Mouse (Mus musculus): ENCODE measurements around the gene Cpb2. TPM values are rescaled to one million over a fixed set of nuclear protein-coding genes. Genes with fewer than 3 reads are reported as not detected.

Gene Cpb2
- polyA plus RNA-seq, 1 experiment from 2014 or later: 1.6 TPM

- H3K9me3 ChIP-seq (ENCODE audit: control insufficient read depth): no peaks in the 10 kb centered on the region
- peaks cover 18% of the 10 kb centered on the region for H3K36me3 ChIP-seq (ENCODE audit: control insufficient read depth, insufficient read depth)
- H3K4me2 ChIP-seq (replicated peaks; ENCODE audit: low read depth): no peak overlapping the region
- H3K4me3 ChIP-seq (ENCODE audit: low read depth, low read length): no peak overlapping the region
- no peak overlapping the region for H3K27ac ChIP-seq (ENCODE audit: low read depth, low read length)
- H3K27me3 ChIP-seq (replicated peaks; ENCODE audit: control insufficient read depth, insufficient read depth, low read length): no peaks in the 10 kb centered on the region
- H3K9ac ChIP-seq (ENCODE audit: low read depth, low read length): no peak overlapping the region
- no peaks in the 10 kb centered on the region for H3K4me1 ChIP-seq (replicated peaks; ENCODE audit: control insufficient read depth, insufficient read depth, low read length)
- ATAC-seq: no peak
- TF ChIP-seq CTCF (IDR thresholded peaks at IDR 0.05; ENCODE audit: low read depth): no peak
- WGBS: 64% methylated on average over 6 of the region's 6 CpGs
Observed at GRCm38 (mm10) chr14:75222386-75222785, 19.7 kb upstream of the Cpb2 start.

GRCm38 (mm10) chr14:75227453-75228084 is 14.5 kb upstream of the Cpb2 start:
- no peak for ATAC-seq
- Histone ChIP-seq H3K4me2 (replicated peaks; ENCODE audit: low read depth) (no peak overlapping the region), H3K4me3 (ENCODE audit: low read depth, low read length) (no peak overlapping the region), H3K36me3 (ENCODE audit: control insufficient read depth, insufficient read depth) (peaks cover 24% of the 10 kb centered on the region), H3K27me3 (replicated peaks; ENCODE audit: control insufficient read depth, insufficient read depth, low read length) (no peaks in the 10 kb centered on the region), H3K27ac (ENCODE audit: low read depth, low read length) (no peak overlapping the region), H3K4me1 (replicated peaks; ENCODE audit: control insufficient read depth, insufficient read depth, low read length) (no peaks in the 10 kb centered on the region), H3K9me3 (ENCODE audit: control insufficient read depth) (no peaks in the 10 kb centered on the region), H3K9ac (ENCODE audit: low read depth, low read length) (no peak overlapping the region)
- TF ChIP-seq CTCF (IDR thresholded peaks at IDR 0.05; ENCODE audit: low read depth): no peak
- WGBS: 83% methylated on average over 6 of the region's 6 CpGs

GRCm38 (mm10) chr14:75229834-75230233 is 12.3 kb upstream of the Cpb2 start:
- Histone ChIP-seq H3K27ac (ENCODE audit: low read depth, low read length) (no peak overlapping the region), H3K9me3 (ENCODE audit: control insufficient read depth) (no peaks in the 10 kb centered on the region), H3K36me3 (ENCODE audit: control insufficient read depth, insufficient read depth) (peaks cover 20% of the 10 kb centered on the region), H3K4me1 (replicated peaks; ENCODE audit: control insufficient read depth, insufficient read depth, low read length) (no peaks in the 10 kb centered on the region), H3K27me3 (replicated peaks; ENCODE audit: control insufficient read depth, insufficient read depth, low read length) (no peaks in the 10 kb centered on the region), H3K9ac (ENCODE audit: low read depth, low read length) (no peak overlapping the region), H3K4me2 (replicated peaks; ENCODE audit: low read depth) (no peak overlapping the region), H3K4me3 (ENCODE audit: low read depth, low read length) (no peak overlapping the region)
- ATAC-seq: no peak
- 59% methylated on average over 2 of the region's 2 CpGs for WGBS
- peak; percentile 76 for TF ChIP-seq CTCF (IDR thresholded peaks at IDR 0.05; ENCODE audit: low read depth)

- Histone ChIP-seq H3K36me3 (ENCODE audit: control insufficient read depth, insufficient read depth) (no peaks in the 10 kb centered on the region; the same call in 1 of the 2 replicates), H3K27me3 (replicated peaks; ENCODE audit: control insufficient read depth, insufficient read depth, low read length) (no peaks in the 10 kb centered on the region), H3K4me2 (replicated peaks; ENCODE audit: low read depth) (no peak overlapping the region), H3K27ac (ENCODE audit: low read depth, low read length) (no peak overlapping the region), H3K9me3 (ENCODE audit: control insufficient read depth) (no peaks in the 10 kb centered on the region), H3K4me1 (replicated peaks; ENCODE audit: control insufficient read depth, insufficient read depth, low read length) (no peaks in the 10 kb centered on the region), H3K4me3 (ENCODE audit: low read depth, low read length) (no peak overlapping the region), H3K9ac (ENCODE audit: low read depth, low read length) (no peak overlapping the region)
- ATAC-seq: no peak
- no peak for TF ChIP-seq CTCF (IDR thresholded peaks at IDR 0.05; ENCODE audit: low read depth)
- WGBS: 74% methylated on average over 5 of the region's 5 CpGs
Observed at GRCm38 (mm10) chr14:75233070-75233469, 9.0 kb upstream of the Cpb2 start.

GRCm38 (mm10) chr14:75235552-75235951 is 6.5 kb upstream of the Cpb2 start:
- H3K36me3 ChIP-seq (ENCODE audit: control insufficient read depth, insufficient read depth): no peaks in the 10 kb centered on the region
- no peak for ATAC-seq
- H3K9ac ChIP-seq (ENCODE audit: low read depth, low read length): no peak overlapping the region
- 90% methylated on average over 8 of the region's 8 CpGs for WGBS
- TF ChIP-seq CTCF (IDR thresholded peaks at IDR 0.05; ENCODE audit: low read depth): no peak
- H3K27ac ChIP-seq (ENCODE audit: low read depth, low read length): no peak overlapping the region
- H3K4me3 ChIP-seq (ENCODE audit: low read depth, low read length): no peak overlapping the region
- no peaks in the 10 kb centered on the region for H3K4me1 ChIP-seq (replicated peaks; ENCODE audit: control insufficient read depth, insufficient read depth, low read length)
- H3K4me2 ChIP-seq (replicated peaks; ENCODE audit: low read depth): no peak overlapping the region
- H3K9me3 ChIP-seq (ENCODE audit: control insufficient read depth): no peaks in the 10 kb centered on the region
- H3K27me3 ChIP-seq (replicated peaks; ENCODE audit: control insufficient read depth, insufficient read depth, low read length): no peaks in the 10 kb centered on the region

GRCm38 (mm10) chr14:75235955-75236635 is 6.0 kb upstream of the Cpb2 start:
- no peak for ATAC-seq
- no peak for TF ChIP-seq CTCF (IDR thresholded peaks at IDR 0.05; ENCODE audit: low read depth)
- Histone ChIP-seq H3K4me3 (ENCODE audit: low read depth, low read length) (no peak overlapping the region), H3K9ac (ENCODE audit: low read depth, low read length) (no peak overlapping the region), H3K36me3 (ENCODE audit: control insufficient read depth, insufficient read depth) (no peaks in the 10 kb centered on the region), H3K4me2 (replicated peaks; ENCODE audit: low read depth) (no peak overlapping the region), H3K9me3 (ENCODE audit: control insufficient read depth) (no peaks in the 10 kb centered on the region), H3K4me1 (replicated peaks; ENCODE audit: control insufficient read depth, insufficient read depth, low read length) (no peaks in the 10 kb centered on the region), H3K27ac (ENCODE audit: low read depth, low read length) (no peak overlapping the region), H3K27me3 (replicated peaks; ENCODE audit: control insufficient read depth, insufficient read depth, low read length) (no peaks in the 10 kb centered on the region)
- WGBS: 71% methylated on average over 9 of the region's 9 CpGs

Data from intestine, postnatal 0 days (tissue).